Mouse (Mus musculus) erythroblast, embryonic 14.5 days (primary cell): Measurements from ENCODE around the gene Atg3.

Experiments
- GATA1 ChIP-seq: IDR thresholded peaks from 2 replicates; pipeline ENCODE4 v1.6.1; 2012; ENCODE audit warnings: low read length, inconsistent platforms, mixed read lengths
- TAL1 ChIP-seq: IDR thresholded peaks from 3 replicates; pipeline ENCODE4 v1.6.1; 2012; ENCODE audit warnings: low read length, inconsistent platforms, mixed read lengths

- no peak for TF ChIP-seq GATA1
- TF ChIP-seq TAL1, result no peak
Measured at GRCm38 (mm10) chr16:45159389-45159716, 768 bp downstream of the Atg3 start.
